Mouse (Mus musculus) urinary bladder, adult 18-20 months (tissue): Measurements from ENCODE around the gene Ppp1r10.
A peak's percentile ranks its signal among the peaks of the same experiment; 100 is the strongest.
"Not testable (repeated sequence)": the region's sequence is repeated elsewhere in the genome, so short reads cannot be mapped to it uniquely, and the experiment has no call there.

Experiments used
- DNase-seq, 2 experiments: peaks; one replicate each; pipeline ENCODE4 v3.0.0; 2022; ENCODE audit warnings: low spot score in 2 of 2, mixed read lengths in 2 of 2

Gene Ppp1r10

GRCm38 (mm10) chr17:35930627-35931026 is 14.4 kb downstream of the Ppp1r10 start:
- no peak for DNase-seq

DNA sequence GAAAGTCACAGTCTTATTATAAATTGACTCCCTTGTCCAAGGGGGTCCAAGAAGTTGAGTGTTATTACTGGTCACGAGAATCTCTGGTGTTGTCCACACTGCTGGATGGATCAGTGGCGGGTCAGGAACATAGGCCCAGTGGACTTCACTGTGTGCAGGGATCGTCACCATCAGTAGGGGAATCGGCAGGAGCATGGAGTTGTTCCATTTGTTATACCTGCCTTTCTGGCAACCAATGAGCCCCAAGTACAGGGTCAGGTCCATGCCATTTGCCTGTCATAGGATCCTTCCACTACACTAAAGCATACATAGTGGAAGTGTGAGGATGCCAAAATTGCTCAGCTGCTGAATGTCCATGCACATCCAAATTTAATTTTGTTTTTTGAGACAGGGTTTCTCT is 16.4 kb downstream of the Ppp1r10 start:
- no peak for DNase-seq

DNA sequence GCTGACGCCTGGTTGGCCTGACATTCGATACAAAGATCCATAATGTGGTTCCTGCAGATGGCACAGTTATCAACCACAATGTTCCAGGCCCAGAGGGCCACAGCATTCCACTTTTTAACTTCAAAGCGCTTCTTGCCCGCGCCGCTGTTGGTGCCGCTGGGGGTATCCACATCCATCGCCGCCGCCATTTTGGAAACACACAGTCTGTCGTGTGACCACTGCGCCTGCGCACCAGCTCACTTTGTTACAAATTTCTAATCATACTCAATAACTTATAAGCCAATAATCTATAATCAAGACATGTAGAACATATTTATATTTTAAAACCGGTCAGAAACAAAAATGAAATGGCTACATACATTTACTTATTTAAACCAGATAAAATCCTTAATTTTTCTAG is 19.5 kb downstream of the Ppp1r10 start:
- not testable (repeated sequence) for DNase-seq

DNA sequence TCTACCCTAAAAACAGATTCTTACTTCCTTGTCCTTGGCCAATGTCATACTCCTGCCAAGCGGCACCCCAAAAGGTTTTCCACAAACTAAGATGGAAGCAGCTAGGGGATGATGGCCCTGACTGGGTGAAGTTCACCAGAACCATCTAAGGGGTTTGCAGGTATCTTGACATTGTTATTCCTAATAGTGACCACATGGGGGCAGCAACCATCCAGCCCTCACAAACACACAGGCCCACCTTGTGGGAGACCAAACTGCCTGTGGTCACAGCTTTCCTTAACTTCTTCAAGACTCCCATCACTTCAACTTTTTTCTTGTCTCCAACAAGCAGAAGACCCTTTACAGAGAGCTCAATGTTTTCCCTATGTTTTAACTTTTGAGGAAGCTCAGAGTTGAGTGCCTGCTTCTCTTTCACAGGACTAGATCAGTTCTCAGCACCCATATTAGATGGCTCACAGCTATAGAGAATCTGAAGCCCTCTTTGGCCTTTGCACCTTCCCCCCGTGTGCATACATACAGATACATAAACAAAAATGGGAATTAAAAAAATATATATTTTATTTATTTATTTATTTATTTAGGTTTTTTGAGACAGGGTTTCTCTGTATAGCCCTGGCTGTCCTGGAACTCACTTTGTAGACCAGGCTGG is 21.6 kb downstream of the Ppp1r10 start:
- no peak for DNase-seq

- DNase-seq: no peak
These were observed 22.9 kb downstream of the Ppp1r10 start for GRCm38 (mm10) chr17:35939108-35939507.

DNA sequence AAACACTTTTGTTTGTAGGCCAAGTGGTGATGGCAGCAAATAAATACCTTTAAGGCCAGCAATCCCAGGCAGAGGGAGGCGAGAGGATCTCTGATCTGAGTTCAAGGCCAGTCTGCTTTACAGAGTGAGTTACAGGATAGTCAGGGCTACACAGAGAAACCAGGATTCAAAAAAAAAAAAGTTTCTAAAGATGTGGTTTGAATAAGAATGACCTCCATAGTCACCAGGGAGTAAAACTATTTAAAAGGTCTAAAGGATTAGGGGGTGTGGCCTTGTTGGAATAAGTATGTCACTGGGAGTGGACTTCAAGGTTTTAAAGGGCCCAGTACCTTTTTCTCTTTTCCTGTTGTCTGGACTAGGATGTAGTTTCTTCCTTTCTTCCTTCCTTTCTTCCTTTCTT is 23.7 kb downstream of the Ppp1r10 start:
- DNase-seq: no peak

GRCm38 (mm10) chr17:35950946-35951345 is 34.7 kb downstream of the Ppp1r10 start:
- not testable (repeated sequence) for DNase-seq

GRCm38 (mm10) chr17:35952559-35952958 is 36.3 kb downstream of the Ppp1r10 start:
- not testable (repeated sequence) for DNase-seq

DNA sequence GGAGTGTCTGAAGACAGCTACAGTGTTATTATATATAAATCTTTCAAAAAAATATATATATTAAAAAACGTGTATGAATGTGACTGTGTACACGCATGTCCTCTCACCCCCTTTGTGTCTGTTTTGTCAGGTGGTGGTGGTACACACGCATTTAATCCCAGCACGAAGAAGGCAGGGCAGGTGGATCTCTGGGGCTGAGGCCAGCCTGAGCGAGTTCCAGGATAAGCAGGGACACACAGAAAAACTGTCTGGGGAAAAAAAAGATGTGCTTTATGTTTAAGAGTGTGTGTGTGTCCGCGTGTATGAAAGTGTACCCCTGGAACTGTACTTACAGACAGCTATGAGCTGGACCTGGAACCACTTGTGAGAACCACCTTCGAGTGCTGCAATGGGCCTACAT is 38.4 kb downstream of the Ppp1r10 start:
- DNase-seq: no peak

DNA sequence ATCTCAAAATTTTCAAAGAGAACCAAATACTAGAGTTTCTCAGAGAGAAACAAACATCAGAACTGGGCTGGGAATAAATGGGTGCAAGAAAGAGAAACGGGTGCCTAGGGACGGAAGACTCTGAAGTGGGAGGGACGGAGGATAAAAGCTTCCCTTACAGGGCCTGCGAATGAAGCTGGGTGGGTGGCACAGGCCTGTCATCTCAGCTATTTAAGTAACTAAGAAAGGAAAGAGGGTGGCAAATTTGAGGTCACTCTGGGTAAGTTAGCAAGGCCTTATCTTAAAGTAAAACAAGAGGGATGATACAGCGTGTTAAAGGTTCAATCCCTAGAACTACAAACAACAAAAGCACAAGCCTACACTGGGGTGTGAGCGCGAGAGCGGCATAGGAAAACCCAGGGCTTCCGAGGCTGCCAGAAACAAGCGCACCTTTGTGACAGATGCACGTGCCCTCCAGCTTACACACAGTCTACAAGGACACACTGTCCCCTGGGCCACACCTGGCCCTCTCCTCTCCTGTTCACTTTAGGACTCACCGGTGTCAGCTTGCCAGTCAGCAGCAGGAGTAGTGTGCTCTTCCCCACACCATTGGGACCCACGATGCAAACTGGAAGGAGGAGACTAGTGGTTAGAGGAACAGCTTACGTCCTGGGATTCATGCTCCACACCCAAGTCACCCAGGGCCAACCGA is 42.4 kb downstream of the Ppp1r10 start:
- no peak for DNase-seq

GRCm38 (mm10) chr17:35963279-35963678 is 47.0 kb downstream of the Ppp1r10 start:
- no peak for DNase-seq

DNA sequence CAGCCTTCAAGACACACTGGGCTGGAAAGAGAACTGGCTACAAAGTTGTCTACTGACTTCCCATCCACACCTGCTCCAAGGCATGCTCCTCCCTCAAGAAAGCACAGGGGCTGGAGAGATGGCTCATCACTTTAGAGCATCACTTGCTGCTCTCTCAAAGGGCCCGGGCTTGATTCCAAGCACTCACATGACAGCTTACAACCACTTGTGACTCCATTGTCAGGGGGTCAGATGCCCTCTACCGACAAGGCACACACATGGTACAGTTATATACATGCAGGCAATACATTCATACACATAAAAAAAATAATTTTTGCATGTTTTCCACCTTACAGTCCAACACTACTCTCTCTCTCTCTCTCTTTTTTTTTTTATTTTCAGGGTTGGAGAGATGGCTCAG is 51.4 kb downstream of the Ppp1r10 start:
- no peak for DNase-seq

- DNase-seq: peak; percentile 96 to 99
These were observed 53.5 kb downstream of the Ppp1r10 start, which contains the start of gene Abcf1 for GRCm38 (mm10) chr17:35969418-35970389. Gene Abcf1 (minus strand): TSS chr17:35969761.

GRCm38 (mm10) chr17:35972131-35972530 is 55.9 kb downstream of the Ppp1r10 start:
- DNase-seq: no peak

- DNase-seq: no peak
These were observed 62.7 kb downstream of the Ppp1r10 start for GRCm38 (mm10) chr17:35978811-35979400.

DNA sequence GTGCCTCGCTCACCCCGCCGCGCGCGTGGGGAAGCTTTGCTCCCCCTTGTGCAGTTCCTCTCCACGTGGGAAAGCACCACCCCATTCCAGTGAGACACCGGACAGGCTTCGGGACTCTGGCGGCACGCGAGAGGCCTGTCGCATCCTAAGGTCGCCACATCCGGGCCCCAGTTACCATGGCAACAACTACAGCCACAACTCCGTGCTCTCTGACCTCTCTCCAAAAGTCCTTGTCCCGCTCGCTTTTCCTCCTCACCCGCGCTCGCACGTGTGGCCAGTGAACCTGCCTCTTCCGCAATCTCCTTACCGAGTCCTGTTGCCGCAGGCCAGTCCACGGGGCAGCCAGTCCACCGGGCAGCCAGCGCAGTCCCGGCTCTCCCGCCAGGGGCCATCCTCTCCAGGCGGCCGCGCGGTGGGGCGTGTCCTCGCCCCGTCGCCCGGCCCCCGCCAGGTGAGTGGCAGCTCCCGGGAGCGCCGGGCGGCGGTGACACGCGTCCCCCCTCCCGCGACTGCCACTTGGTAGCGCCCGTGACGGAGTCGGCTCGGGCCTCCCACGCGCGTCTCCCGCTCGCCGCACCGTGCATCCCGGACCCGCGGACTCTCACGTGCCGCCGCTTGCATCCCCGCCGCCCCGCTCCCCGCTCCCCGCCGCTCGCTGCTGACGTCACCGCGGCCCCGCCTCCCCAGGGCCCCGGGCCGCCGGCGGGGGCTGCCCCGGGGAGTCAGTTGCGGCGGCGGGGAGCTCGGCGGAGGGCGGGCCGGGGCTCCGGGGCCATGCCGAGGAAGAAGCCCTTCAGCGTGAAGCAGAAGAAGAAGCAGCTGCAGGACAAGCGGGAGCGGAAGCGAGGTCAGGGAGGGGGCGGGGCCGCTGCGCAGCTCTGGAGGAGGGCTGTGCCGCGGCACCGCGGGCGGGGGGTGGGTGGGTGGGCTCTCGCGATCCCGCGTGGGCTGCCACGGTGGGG is 63.4 kb downstream of the Ppp1r10 start, which contains the start of the genes Gnl1 and Prr3:
TSS of gene Gnl1 (plus strand) at position 451 of the 962 bp plus-strand sequence.
TSS of gene Prr3 (minus strand) at position 836 of the 962 bp plus-strand sequence.
- DNase-seq: peak; percentile 86 to 92

- peak; percentile 24 to 53 for DNase-seq
These were observed 64.1 kb downstream of the Ppp1r10 start for GRCm38 (mm10) chr17:35980363-35980754.

GRCm38 (mm10) chr17:35981776-35982175 is 65.5 kb downstream of the Ppp1r10 start:
- no peak for DNase-seq
